In genomic region chr2:146356524-146356923, GRCm38 (mm10) we compare ENCODE assay signal across 13 mouse cellular contexts.
"Had no signal": no experiment of that assay in that cellular context is flagged by ENCODE, and none has a peak within 500 bp of the region (broad histone marks: within the 10 kb centered on the region; RNA-seq: fewer than 3 reads in every experiment).

No protein-coding gene starts in this region.

- DNase-seq: kidney, adult 11 months; kidney, adult 9 months; kidney, postnatal 10 days; kidney, postnatal 4 days; lung, adult 2 months; lung, postnatal 36 days; thymus, adult 18-20 months; thymus, postnatal 14 days had no signal

- H3K4me3 ChIP-seq: layer of hippocampus, adult 2 months; limb, embryonic 10.5 days; liver, embryonic 15.5 days; midbrain, embryonic 13.5 days had no signal

- H3K27ac ChIP-seq: layer of hippocampus, adult 2 months; limb, embryonic 10.5 days; liver, embryonic 15.5 days; midbrain, embryonic 13.5 days; stomach, postnatal 0 days had no signal
